14 mouse cellular contexts compared by ENCODE assay signal in genomic region chr10:81259225-81259884, GRCm38 (mm10). TPM values are rescaled to one million over a fixed set of nuclear protein-coding genes. Genes with fewer than 3 reads are reported as not detected.
A peak's percentile ranks its signal among the peaks of the same experiment; 100 is the strongest.
DNase-seq lines count a peak whose midpoint lies in the region; ATAC-seq lines count a peak whose summit lies in the region.
"Had no signal": no experiment of that assay in that cellular context is flagged by ENCODE, and none has a peak within 500 bp of the region (broad histone marks: within the 10 kb centered on the region; RNA-seq: fewer than 3 reads in every experiment).

No protein-coding gene starts in this region.

- H3K36me3 ChIP-seq in hindbrain, embryonic 10.5 days, result peaks cover 40% of the 10 kb centered on the region
- H3K36me3 ChIP-seq in midbrain, embryonic 14.5 days (ENCODE audit: control insufficient read depth, insufficient read depth, low read length), result peaks cover 26% of the 10 kb centered on the region

- H3K4me1 ChIP-seq in hindbrain, embryonic 10.5 days (replicated peaks), result peaks cover 36% of the 10 kb centered on the region
- peaks cover 16% of the 10 kb centered on the region; the same call in 1 of the 2 replicates for H3K4me1 ChIP-seq in midbrain, embryonic 14.5 days (ENCODE audit: control insufficient read depth, insufficient read depth, low read length)

- 0 out of 2 replicates have a peak, but pooled peaks have one; percentile 5 for ATAC-seq in frontal cortex, adult (ENCODE audit: low TSS enrichment)
- ATAC-seq in midbrain, embryonic 14.5 days (ENCODE audit: low FRiP score, low TSS enrichment), result no peak

- no peak overlapping the region for H3K4me2 ChIP-seq in midbrain, embryonic 14.5 days (ENCODE audit: low read length)
- H3K4me2 ChIP-seq: heart, embryonic 15.5 days had no signal

- H3K9me3 ChIP-seq in hindbrain, embryonic 10.5 days, result peaks cover 6% of the 10 kb centered on the region; the same call in 1 of the 2 replicates
- no peaks in the 10 kb centered on the region; the same call in 1 of the 2 replicates for H3K9me3 ChIP-seq in midbrain, embryonic 14.5 days (ENCODE audit: control insufficient read depth, low read length)

- 0 out of 2 replicates have a peak overlapping the region, but pooled peaks have one; percentile 14 for H3K27ac ChIP-seq in hindbrain, embryonic 10.5 days
- H3K27ac ChIP-seq in midbrain, embryonic 14.5 days (replicated peaks; ENCODE audit: low read depth, low read length), result no peak overlapping the region
- H3K27ac ChIP-seq: heart, embryonic 15.5 days had no signal

- WGBS in hindbrain, embryonic 10.5 days, result 50% methylated on average over 21 of the region's 21 CpGs
- WGBS in midbrain, embryonic 14.5 days, result 46% methylated on average over 21 of the region's 21 CpGs

- H3K27me3 ChIP-seq in hindbrain, embryonic 10.5 days (ENCODE audit: insufficient read depth, poor library complexity, severe bottlenecking), result peaks cover 70% of the 10 kb centered on the region
- H3K27me3 ChIP-seq in midbrain, embryonic 14.5 days (ENCODE audit: control insufficient read depth, insufficient read depth, low read length), result peaks cover 18% of the 10 kb centered on the region

- no peak for DNase-seq in frontal cortex, adult 2 months (ENCODE audit: extremely low spot score in 1 of 2, low spot score in 1 of 2)
- peak; percentile 12 for DNase-seq in MN1 (ENCODE audit: low spot score)
- DNase-seq in hindbrain, embryonic 10.5 days (ENCODE audit: low spot score), result no peak
- DNase-seq in midbrain, embryonic 14.5 days, result peak; percentile 46
- no peak for DNase-seq in thymus, postnatal 25 days
- no peak for DNase-seq in embryo, embryonic 10 days (ENCODE audit: low spot score)
- DNase-seq in left cerebral cortex, adult 8-10 months (ENCODE audit: low spot score in 2 of 2), result no peak
- DNase-seq: adrenal gland, postnatal 14 days; cerebellum, adult 8-10 months; kidney, adult 8-10 months; spleen, adult 18-20 months; thymus, postnatal 36 days had no signal

- H3K9ac ChIP-seq in midbrain, embryonic 14.5 days (replicated peaks; ENCODE audit: low read length), result peak overlapping the region; percentile 23; the same call in 1 of the 2 replicates
- H3K9ac ChIP-seq: heart, embryonic 15.5 days had no signal

- no peak overlapping the region for H3K4me3 ChIP-seq in hindbrain, embryonic 10.5 days
- H3K4me3 ChIP-seq in midbrain, embryonic 14.5 days (replicated peaks; ENCODE audit: low read depth, low read length), result no peak overlapping the region
- H3K4me3 ChIP-seq: heart, embryonic 15.5 days had no signal

RNA-seq across cellular contexts. Expression of gene Matk, which starts 6.6 kb away (rescaled TPM):
- 365 and 385 TPM in 2 replicates for polyA plus RNA-seq in frontal cortex, adult 2 months (2012; rRNA removed)
- polyA plus RNA-seq in hindbrain, embryonic 10.5 days (2016; fragmentation: Nextera tagmentation; extraction: Ambion mirVana), result 3.9 and 4.9 TPM in 2 replicates
- polyA plus RNA-seq in midbrain, embryonic 14.5 days (2014; fragmentation: Nextera tagmentation; extraction: Ambion mirVana), result 14.8 and 29.4 TPM in 2 replicates
- total RNA-seq in left cerebral cortex, adult 8-10 months (2022), result 100 to 1,000 TPM; 167 to 192 (median 183) TPM

RNA-seq across cellular contexts. Expression of gene Mrpl54, which starts 7.4 kb away (rescaled TPM):
- 51.7 and 57.4 TPM in 2 replicates for polyA plus RNA-seq in frontal cortex, adult 2 months (2012; rRNA removed)
- 238 and 239 TPM in 2 replicates for polyA plus RNA-seq in hindbrain, embryonic 10.5 days (2016; fragmentation: Nextera tagmentation; extraction: Ambion mirVana)
- polyA plus RNA-seq in midbrain, embryonic 14.5 days (2014; fragmentation: Nextera tagmentation; extraction: Ambion mirVana), result 121 and 152 TPM in 2 replicates
- total RNA-seq in left cerebral cortex, adult 8-10 months (2022), result 10 to 100 TPM; 39.8 to 51.5 (median 47.8) TPM

RNA-seq across cellular contexts. Expression of gene Apba3, which starts 7.4 kb away (rescaled TPM):
- polyA plus RNA-seq in frontal cortex, adult 2 months (2012; rRNA removed), result 46.9 and 49.1 TPM in 2 replicates
- polyA plus RNA-seq in hindbrain, embryonic 10.5 days (2016; fragmentation: Nextera tagmentation; extraction: Ambion mirVana), result 46.2 and 54.6 TPM in 2 replicates
- 25.1 and 27.5 TPM in 2 replicates for polyA plus RNA-seq in midbrain, embryonic 14.5 days (2014; fragmentation: Nextera tagmentation; extraction: Ambion mirVana)
- total RNA-seq in left cerebral cortex, adult 8-10 months (2022), result 10 to 100 TPM; 24.3 to 38.6 (median 27.6) TPM

RNA-seq across cellular contexts. Expression of gene Zfr2, which starts 26.4 kb away (rescaled TPM):
- polyA plus RNA-seq in frontal cortex, adult 2 months (2012; rRNA removed), result 89.1 and 95.9 TPM in 2 replicates
- polyA plus RNA-seq in hindbrain, embryonic 10.5 days (2016; fragmentation: Nextera tagmentation; extraction: Ambion mirVana), result 5.1 and 6.7 TPM in 2 replicates
- 20.3 and 21.7 TPM in 2 replicates for polyA plus RNA-seq in midbrain, embryonic 14.5 days (2014; fragmentation: Nextera tagmentation; extraction: Ambion mirVana)
- 10 to 100 TPM; 58.4 to 65.1 (median 60.8) TPM for total RNA-seq in left cerebral cortex, adult 8-10 months (2022)

RNA-seq across cellular contexts. Expression of gene Atcay, which starts 28.7 kb away (rescaled TPM):
- 164 and 168 TPM in 2 replicates for polyA plus RNA-seq in frontal cortex, adult 2 months (2012; rRNA removed)
- polyA plus RNA-seq in hindbrain, embryonic 10.5 days (2016; fragmentation: Nextera tagmentation; extraction: Ambion mirVana), result 7.6 and 25.9 TPM in 2 replicates
- 82.4 and 118 TPM in 2 replicates for polyA plus RNA-seq in midbrain, embryonic 14.5 days (2014; fragmentation: Nextera tagmentation; extraction: Ambion mirVana)
- 100 to 1,000 TPM; 165 to 189 (median 171) TPM for total RNA-seq in left cerebral cortex, adult 8-10 months (2022)

Comparison
In these comparisons a context has a peak if more than half of its experiments do, and no peak if none do; other contexts are left out.
1. DNase-seq: peak in MN1 (single experiment) and midbrain, embryonic 14.5 days (single experiment); none in frontal cortex, adult 2 months (0 of 2), hindbrain, embryonic 10.5 days (single experiment), thymus, postnatal 25 days (single experiment), embryo, embryonic 10 days (single experiment) and left cerebral cortex, adult 8-10 months (0 of 2).
2. RNA of gene Matk, which starts 6.6 kb away (polyA plus RNA-seq): 365 to 385 TPM in frontal cortex, adult 2 months; 14.8 to 29.4 TPM in midbrain, embryonic 14.5 days and 3.9 to 4.9 TPM in hindbrain, embryonic 10.5 days; every median in the first group is over 10 times any median in the second.